Mouse (Mus musculus) adrenal gland, adult 10 weeks (tissue): ENCODE measurements around the gene Epb41l3. TPM values are rescaled to one million over a fixed set of nuclear protein-coding genes. Genes with fewer than 3 reads are reported as not detected.

Experiments
- polyA plus RNA-seq: library from polyadenylated mRNA; stranded (reverse); fragments of 350-450 nt; fragmentation: Illumina TruSeq; extraction: RNeasy Lipid Tissue Mini Kit (QIAGEN cat#74804); gene quantifications from one replicate; pipeline ENCODE4 v1.2.3, GENCODE M21; 2014; ENCODE audit warnings: low read depth, low replicate concordance

Epb41l3 gene
- 29.1 TPM for polyA plus RNA-seq

GRCm38 (mm10) chr17:69075501-69076237 is at the start of gene Epb41l3:
Gene Epb41l3, plus strand, starts transcription at chr17:69075683.

Other genes starting within 250 kb of the Epb41l3 start
- not detected for gene Tmem200c, start 249.1 kb upstream of the Epb41l3 start, polyA plus RNA-seq